Mouse (Mus musculus): ENCODE data around the gene Tmtc1. TPM values are rescaled to one million over a fixed set of nuclear protein-coding genes. Genes with fewer than 3 reads are reported as not detected.

Tmtc1 gene
- polyA plus RNA-seq, 2 experiments: 2.0 to 3.0 TPM

DNA sequence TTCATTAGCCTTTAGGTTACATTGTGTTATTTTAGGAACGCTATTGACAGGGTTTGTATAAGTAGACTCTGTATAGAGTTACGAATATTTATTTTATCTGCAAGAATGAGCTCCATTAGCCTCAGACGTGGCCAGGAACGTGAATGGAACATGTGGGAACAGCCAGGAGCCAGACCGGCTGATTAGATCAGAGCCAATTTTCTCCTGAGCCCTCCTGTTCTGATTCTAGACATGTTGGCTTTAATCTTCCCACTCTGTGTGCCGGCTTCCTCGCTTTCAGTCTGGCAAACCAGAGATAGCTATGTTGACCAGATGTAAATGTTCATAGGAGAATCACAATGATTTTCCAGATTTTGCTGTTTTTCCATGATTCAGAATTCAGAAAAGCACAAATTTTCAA lies 22.6 kb downstream of the Tmtc1 start:
- Histone ChIP-seq H3K4me1 (ENCODE audit: control insufficient read depth, insufficient read depth, low read length) (no peaks in the 10 kb centered on the region), H3K4me2 (replicated peaks; ENCODE audit: low read depth, low read length, severe bottlenecking) (no peak overlapping the region), H3K9ac (ENCODE audit: low read depth, low read length, severe bottlenecking) (no peak overlapping the region), H3K27ac (replicated peaks; ENCODE audit: low read depth, low read length) (no peak overlapping the region), H3K27me3 (ENCODE audit: control insufficient read depth, insufficient read depth, low read length) (no peaks in the 10 kb centered on the region), H3K4me3 (replicated peaks; ENCODE audit: low read length) (no peak overlapping the region), H3K36me3 (ENCODE audit: control insufficient read depth, insufficient read depth, low read length) (no peaks in the 10 kb centered on the region), H3K9me3 (ENCODE audit: control insufficient read depth, low read length) (no peaks in the 10 kb centered on the region)
- WGBS: 59% methylated on average over 7 of the region's 7 CpGs
- DNase-seq (ENCODE audit: low spot score) (no peak), ATAC-seq (ENCODE audit: low FRiP score, low read depth) (no peak)
- no peak for TF ChIP-seq POLR2A (IDR thresholded peaks at IDR 0.05; ENCODE audit: borderline replicate concordance, extremely low read depth, insufficient read depth, insufficient read length)

- Histone ChIP-seq H3K9me3 (ENCODE audit: control insufficient read depth, low read length) (no peaks in the 10 kb centered on the region), H3K36me3 (ENCODE audit: control insufficient read depth, insufficient read depth, low read length) (no peaks in the 10 kb centered on the region), H3K4me3 (replicated peaks; ENCODE audit: low read length) (no peak overlapping the region), H3K27ac (replicated peaks; ENCODE audit: low read depth, low read length) (no peak overlapping the region), H3K4me2 (replicated peaks; ENCODE audit: low read depth, low read length, severe bottlenecking) (no peak overlapping the region), H3K9ac (ENCODE audit: low read depth, low read length, severe bottlenecking) (no peak overlapping the region), H3K4me1 (ENCODE audit: control insufficient read depth, insufficient read depth, low read length) (no peaks in the 10 kb centered on the region), H3K27me3 (ENCODE audit: control insufficient read depth, insufficient read depth, low read length) (no peaks in the 10 kb centered on the region)
- ATAC-seq (ENCODE audit: low FRiP score, low read depth) (no peak), DNase-seq (ENCODE audit: low spot score) (no peak)
- WGBS: 75% methylated on average over 6 of the region's 6 CpGs
- TF ChIP-seq POLR2A (IDR thresholded peaks at IDR 0.05; ENCODE audit: borderline replicate concordance, extremely low read depth, insufficient read depth, insufficient read length): no peak
These were observed 23.8 kb downstream of the Tmtc1 start for GRCm38 (mm10) chr6:148420387-148420786.

GRCm38 (mm10) chr6:148416597-148416996 lies 27.6 kb downstream of the Tmtc1 start:
- no peak overlapping the region for H3K9ac ChIP-seq (ENCODE audit: low read depth, low read length, severe bottlenecking)
- no peaks in the 10 kb centered on the region for H3K36me3 ChIP-seq (ENCODE audit: control insufficient read depth, insufficient read depth, low read length)
- H3K27ac ChIP-seq (replicated peaks; ENCODE audit: low read depth, low read length): no peak overlapping the region
- 71% methylated on average over 2 of the region's 2 CpGs for WGBS
- H3K4me1 ChIP-seq (ENCODE audit: control insufficient read depth, insufficient read depth, low read length): no peaks in the 10 kb centered on the region
- ATAC-seq (ENCODE audit: low FRiP score, low read depth): no peak
- no peaks in the 10 kb centered on the region for H3K9me3 ChIP-seq (ENCODE audit: control insufficient read depth, low read length)
- H3K27me3 ChIP-seq (ENCODE audit: control insufficient read depth, insufficient read depth, low read length): no peaks in the 10 kb centered on the region
- DNase-seq (ENCODE audit: low spot score): no peak
- H3K4me2 ChIP-seq (replicated peaks; ENCODE audit: low read depth, low read length, severe bottlenecking): no peak overlapping the region
- H3K4me3 ChIP-seq (replicated peaks; ENCODE audit: low read length): no peak overlapping the region
- no peak for TF ChIP-seq POLR2A (IDR thresholded peaks at IDR 0.05; ENCODE audit: borderline replicate concordance, extremely low read depth, insufficient read depth, insufficient read length)

- Histone ChIP-seq H3K27ac (replicated peaks; ENCODE audit: low read depth, low read length) (no peak overlapping the region), H3K4me3 (replicated peaks; ENCODE audit: low read length) (no peak overlapping the region), H3K4me1 (ENCODE audit: control insufficient read depth, insufficient read depth, low read length) (no peaks in the 10 kb centered on the region), H3K4me2 (replicated peaks; ENCODE audit: low read depth, low read length, severe bottlenecking) (no peak overlapping the region), H3K27me3 (ENCODE audit: control insufficient read depth, insufficient read depth, low read length) (no peaks in the 10 kb centered on the region), H3K36me3 (ENCODE audit: control insufficient read depth, insufficient read depth, low read length) (no peaks in the 10 kb centered on the region), H3K9ac (ENCODE audit: low read depth, low read length, severe bottlenecking) (no peak overlapping the region), H3K9me3 (ENCODE audit: control insufficient read depth, low read length) (no peaks in the 10 kb centered on the region)
- TF ChIP-seq POLR2A (IDR thresholded peaks at IDR 0.05; ENCODE audit: borderline replicate concordance, extremely low read depth, insufficient read depth, insufficient read length): no peak
- ATAC-seq (ENCODE audit: low FRiP score, low read depth): no peak
- DNase-seq (ENCODE audit: low spot score): no peak
These were observed 30.6 kb downstream of the Tmtc1 start for GRCm38 (mm10) chr6:148413638-148414037.

- H3K27ac ChIP-seq (replicated peaks; ENCODE audit: low read depth, low read length): no peak overlapping the region
- ATAC-seq (ENCODE audit: low FRiP score, low read depth) (no peak), DNase-seq (ENCODE audit: low spot score) (no peak)
- no peak overlapping the region for H3K4me2 ChIP-seq (replicated peaks; ENCODE audit: low read depth, low read length, severe bottlenecking)
- TF ChIP-seq POLR2A (IDR thresholded peaks at IDR 0.05; ENCODE audit: borderline replicate concordance, extremely low read depth, insufficient read depth, insufficient read length): no peak
- no peaks in the 10 kb centered on the region for H3K4me1 ChIP-seq (ENCODE audit: control insufficient read depth, insufficient read depth, low read length)
- 84% methylated on average over 2 of the region's 2 CpGs for WGBS
- H3K9ac ChIP-seq (ENCODE audit: low read depth, low read length, severe bottlenecking): no peak overlapping the region
- H3K36me3 ChIP-seq (ENCODE audit: control insufficient read depth, insufficient read depth, low read length): no peaks in the 10 kb centered on the region
- H3K9me3 ChIP-seq (ENCODE audit: control insufficient read depth, low read length): no peaks in the 10 kb centered on the region
- no peaks in the 10 kb centered on the region for H3K27me3 ChIP-seq (ENCODE audit: control insufficient read depth, insufficient read depth, low read length)
- no peak overlapping the region for H3K4me3 ChIP-seq (replicated peaks; ENCODE audit: low read length)
These were observed 37.2 kb downstream of the Tmtc1 start for GRCm38 (mm10) chr6:148406792-148407490.
